Mouse (Mus musculus) myocyte (in vitro differentiated cells): ENCODE results near the gene Coa6. TPM values are rescaled to one million over a fixed set of nuclear protein-coding genes. Genes with fewer than 3 reads are reported as not detected.

Experiments used
- H3K27me3 ChIP-seq: one replicate; pipeline ENCODE4 v1.6.1; 2011; ENCODE audit not compliant: control insufficient read depth, insufficient read depth, insufficient read length
- H3K36me3 ChIP-seq: one replicate; pipeline ENCODE4 v1.6.1; 2011; ENCODE audit not compliant: control insufficient read depth, insufficient read depth
- H3K4me2 ChIP-seq: one replicate; pipeline ENCODE4 v1.6.1; 2011; ENCODE audit warnings: low read depth, control low read depth
- H3K4me3 ChIP-seq: one replicate; pipeline ENCODE4 v1.5.1; 2011; ENCODE audit warnings: mild to moderate bottlenecking, control low read depth, moderate library complexity
- H3K79me2 ChIP-seq: one replicate; pipeline ENCODE4 v1.6.1; 2011; ENCODE audit not compliant: control insufficient read depth, insufficient read depth
- H3ac ChIP-seq: one replicate; pipeline ENCODE4 v1.6.1; 2011; ENCODE audit not compliant: control insufficient read depth, insufficient read length
- CEBPB ChIP-seq: IDR thresholded peaks from 2 replicates; pipeline ENCODE4 v1.6.1; 2011; ENCODE audit warnings: mild to moderate bottlenecking, moderate library complexity; ENCODE audit not compliant: poor library complexity, insufficient read depth, severe bottlenecking
- E2F4 ChIP-seq: IDR thresholded peaks from one replicate; pipeline ENCODE4 v1.6.1; 2011; ENCODE audit warnings: mild to moderate bottlenecking, control low read depth, moderate library complexity; ENCODE audit not compliant: insufficient read depth
- MAX ChIP-seq: IDR thresholded peaks from one replicate; pipeline ENCODE4 v1.6.1; 2011; ENCODE audit warnings: low read depth, mild to moderate bottlenecking, control low read depth
- MYOD1 ChIP-seq, 3 experiments: IDR thresholded peaks; one replicate each; pipeline ENCODE4 v1.6.1; 2011; ENCODE audit warnings: control low read depth in 2 of 3, low read depth in 2 of 3, mild to moderate bottlenecking in 2 of 3, moderate library complexity in 1 of 3; ENCODE audit not compliant: insufficient read length in 2 of 3, control insufficient read depth in 1 of 3
- MYOG ChIP-seq, 3 experiments: IDR thresholded peaks; one replicate each; pipeline ENCODE4 v1.6.1; 2011; ENCODE audit warnings: control low read depth in 2 of 3, low read depth in 2 of 3, mild to moderate bottlenecking in 2 of 3; ENCODE audit not compliant: insufficient read length in 2 of 3, control insufficient read depth in 1 of 3, insufficient read depth in 1 of 3
- POLR2A ChIP-seq: IDR thresholded peaks from one replicate; pipeline ENCODE4 v1.6.1; 2011; ENCODE audit warnings: low read depth, mild to moderate bottlenecking, control low read depth, moderate library complexity; ENCODE audit not compliant: insufficient read length
- POLR2AphosphoS2 ChIP-seq: IDR thresholded peaks from one replicate; pipeline ENCODE4 v1.6.1; 2011; ENCODE audit warnings: low read depth, control low read depth; ENCODE audit not compliant: insufficient read length
- REST ChIP-seq: IDR thresholded peaks from one replicate; pipeline ENCODE4 v1.6.1; 2011; ENCODE audit warnings: mild to moderate bottlenecking, control low read depth, moderate library complexity; ENCODE audit not compliant: insufficient read depth, insufficient read length
- SRF ChIP-seq: IDR thresholded peaks from one replicate; pipeline ENCODE4 v1.6.1; 2011; ENCODE audit warnings: low read depth; ENCODE audit not compliant: control insufficient read depth, insufficient read length
- TCF12 ChIP-seq: IDR thresholded peaks from one replicate; pipeline ENCODE4 v1.6.1; 2011; ENCODE audit warnings: mild to moderate bottlenecking, control low read depth; ENCODE audit not compliant: poor library complexity, insufficient read depth, severe bottlenecking
- TCF3 ChIP-seq: IDR thresholded peaks from one replicate; pipeline ENCODE4 v1.6.1; 2011; ENCODE audit warnings: low read depth, control low read depth; ENCODE audit not compliant: insufficient read length
- USF1 ChIP-seq: IDR thresholded peaks from one replicate; pipeline ENCODE4 v1.6.1; 2011; ENCODE audit warnings: low read depth, mild to moderate bottlenecking, control low read depth, moderate library complexity
- polyA plus RNA-seq: library from polyadenylated mRNA; unstranded; fragments of >200 nt; fragmentation: generic; extraction: Trizol; gene quantifications from one replicate; pipeline ENCODE4 v1.2.1, GENCODE M21; 2012; ENCODE audit warnings: missing spikeins

The Coa6 gene
- polyA plus RNA-seq, 1 experiment = 29.3 TPM

- no peak for TF ChIP-seq POLR2AphosphoS2
- TF ChIP-seq REST = peak; percentile 79
- Histone ChIP-seq H3K27me3 (peaks cover 13% of the 10 kb centered on the region), H3K36me3 (no peaks in the 10 kb centered on the region), H3ac (no peak overlapping the region), H3K4me3 (no peak overlapping the region), H3K79me2 (no peaks in the 10 kb centered on the region), H3K4me2 (no peak overlapping the region)
Observed at GRCm38 (mm10) chr8:126382216-126382615, 40.1 kb upstream of the Coa6 start.

- peaks cover 13% of the 10 kb centered on the region for H3K27me3 ChIP-seq
- H3K36me3 ChIP-seq = no peaks in the 10 kb centered on the region
- H3ac ChIP-seq = no peak overlapping the region
- no peak overlapping the region for H3K4me2 ChIP-seq
- no peak for TF ChIP-seq TCF3
- no peak for TF ChIP-seq SRF
- TF ChIP-seq E2F4 = no peak
- TF ChIP-seq MYOG (IDR thresholded peaks at IDR 0.05; ENCODE audit: control insufficient read depth in 1 of 3, insufficient read depth in 1 of 3, insufficient read length in 2 of 3, low read depth in 2 of 3) = no peak
- TF ChIP-seq REST = no peak
- no peak for TF ChIP-seq CEBPB
- no peak for TF ChIP-seq MYOD1 (IDR thresholded peaks at IDR 0.05; ENCODE audit: control insufficient read depth in 1 of 3, insufficient read length in 2 of 3, low read depth in 2 of 3)
- no peak for TF ChIP-seq USF1
- no peak for TF ChIP-seq TCF12
- no peak for TF ChIP-seq POLR2AphosphoS2
- TF ChIP-seq MAX = no peak
- TF ChIP-seq POLR2A = no peak
- no peak overlapping the region for H3K4me3 ChIP-seq
- H3K79me2 ChIP-seq = no peaks in the 10 kb centered on the region
Observed at GRCm38 (mm10) chr8:126382749-126383148, 39.6 kb upstream of the Coa6 start.

- Histone ChIP-seq H3K27me3 (peaks cover 30% of the 10 kb centered on the region), H3ac (no peak overlapping the region), H3K79me2 (no peaks in the 10 kb centered on the region), H3K36me3 (no peaks in the 10 kb centered on the region), H3K4me2 (no peak overlapping the region), H3K4me3 (no peak overlapping the region)
- TF ChIP-seq REST = no peak
Observed at GRCm38 (mm10) chr8:126387566-126387965, 34.7 kb upstream of the Coa6 start.

- Histone ChIP-seq H3K4me3 (no peak overlapping the region), H3ac (no peak overlapping the region), H3K79me2 (no peaks in the 10 kb centered on the region), H3K27me3 (peaks cover 32% of the 10 kb centered on the region), H3K4me2 (no peak overlapping the region), H3K36me3 (no peaks in the 10 kb centered on the region)
- TF ChIP-seq MYOG (IDR thresholded peaks at IDR 0.05; ENCODE audit: control insufficient read depth in 1 of 3, insufficient read depth in 1 of 3, insufficient read length in 2 of 3, low read depth in 2 of 3) (no peak), SRF (no peak), USF1 (no peak), CEBPB (no peak), POLR2AphosphoS2 (no peak), E2F4 (no peak)
Observed at GRCm38 (mm10) chr8:126391541-126391940, 30.8 kb upstream of the Coa6 start.

GRCm38 (mm10) chr8:126395386-126395785 is 26.9 kb upstream of the Coa6 start:
- TF ChIP-seq TCF12 = no peak
- TF ChIP-seq MYOD1 (IDR thresholded peaks at IDR 0.05; ENCODE audit: control insufficient read depth in 1 of 3, insufficient read length in 2 of 3, low read depth in 2 of 3) = peak in 2 of 3 experiments; percentile 62 to 87
- no peak overlapping the region for H3K4me3 ChIP-seq
- no peaks in the 10 kb centered on the region for H3K36me3 ChIP-seq
- no peak overlapping the region for H3ac ChIP-seq
- H3K79me2 ChIP-seq = no peaks in the 10 kb centered on the region
- H3K27me3 ChIP-seq = peaks cover 27% of the 10 kb centered on the region
- H3K4me2 ChIP-seq = no peak overlapping the region

- H3K36me3 ChIP-seq = no peaks in the 10 kb centered on the region
- H3K4me2 ChIP-seq = no peak overlapping the region
- H3K4me3 ChIP-seq = no peak overlapping the region
- no peak overlapping the region for H3ac ChIP-seq
- TF ChIP-seq POLR2AphosphoS2 = no peak
- no peak for TF ChIP-seq MYOG (IDR thresholded peaks at IDR 0.05; ENCODE audit: control insufficient read depth in 1 of 3, insufficient read depth in 1 of 3, insufficient read length in 2 of 3, low read depth in 2 of 3)
- no peak for TF ChIP-seq USF1
- TF ChIP-seq TCF3 = no peak
- TF ChIP-seq POLR2A = no peak
- TF ChIP-seq E2F4 = no peak
- no peak for TF ChIP-seq MAX
- TF ChIP-seq MYOD1 (IDR thresholded peaks at IDR 0.05; ENCODE audit: control insufficient read depth in 1 of 3, insufficient read length in 2 of 3, low read depth in 2 of 3) = no peak
- TF ChIP-seq SRF = no peak
- TF ChIP-seq TCF12 = no peak
- no peak for TF ChIP-seq REST
- TF ChIP-seq CEBPB = no peak
- H3K27me3 ChIP-seq = peaks cover 26% of the 10 kb centered on the region
- H3K79me2 ChIP-seq = no peaks in the 10 kb centered on the region
Observed at GRCm38 (mm10) chr8:126395917-126396316, 26.4 kb upstream of the Coa6 start.
